Mouse (Mus musculus) left cerebral cortex, postnatal 10 days (tissue): ENCODE results near the gene Ss18l1. TPM values are rescaled to one million over a fixed set of nuclear protein-coding genes. Genes with fewer than 3 reads are reported as not detected.
A peak's percentile ranks its signal among the peaks of the same experiment; 100 is the strongest.

ENCODE experiments used
- DNase-seq, 2 experiments: peaks; one replicate each; pipeline ENCODE4 v3.0.0; 2021 to 2022; ENCODE audit warnings: low spot score in 2 of 2, mixed read lengths in 1 of 2; ENCODE audit errors: extremely low spot score in 1 of 2
- intact Hi-C: fragments of 180-260 bp; cut with DNase I; formaldehyde crosslinking; loops from one replicate; pipeline ENCODE4 v1.15.1; 2025
- total RNA-seq, 2 experiments: library from RNA; stranded (reverse); gene quantifications; 2 replicates each; pipeline ENCODE4 v1.2.3; 2021

The Ss18l1 gene
- total RNA-seq, 2 experiments from 2014 or later, result 35.8 to 37.3 TPM

GRCm38 (mm10) chr2:180031270-180031669 lies 11.0 kb upstream of the Ss18l1 start:
- DNase-seq, result no peak
- intact Hi-C loops, result no loop called here

GRCm38 (mm10) chr2:180032925-180033324 lies 9.4 kb upstream of the Ss18l1 start:
- intact Hi-C loops, result no loop called here
- DNase-seq, result no peak

DNA sequence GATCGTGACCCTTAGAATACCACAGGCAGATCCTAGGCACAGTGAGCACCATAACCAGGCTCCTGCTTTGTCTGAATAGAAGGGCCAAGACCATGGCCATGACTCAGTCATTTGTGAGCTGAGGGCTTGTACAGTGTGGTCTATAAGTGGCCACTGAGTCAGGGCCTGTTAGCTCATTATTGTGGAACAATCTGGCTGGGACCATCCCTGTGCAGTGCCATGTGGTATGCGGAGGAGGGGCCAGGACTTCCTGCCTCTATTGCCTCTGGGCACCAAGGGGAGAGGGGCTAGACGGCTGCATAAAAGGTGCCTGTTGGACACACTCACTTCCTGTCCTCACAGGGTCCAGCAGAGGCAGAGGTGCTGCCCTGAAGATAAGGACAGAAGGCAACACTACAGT lies 8.4 kb upstream of the Ss18l1 start:
- intact Hi-C loops, result no loop called here
- DNase-seq, result no peak

DNA sequence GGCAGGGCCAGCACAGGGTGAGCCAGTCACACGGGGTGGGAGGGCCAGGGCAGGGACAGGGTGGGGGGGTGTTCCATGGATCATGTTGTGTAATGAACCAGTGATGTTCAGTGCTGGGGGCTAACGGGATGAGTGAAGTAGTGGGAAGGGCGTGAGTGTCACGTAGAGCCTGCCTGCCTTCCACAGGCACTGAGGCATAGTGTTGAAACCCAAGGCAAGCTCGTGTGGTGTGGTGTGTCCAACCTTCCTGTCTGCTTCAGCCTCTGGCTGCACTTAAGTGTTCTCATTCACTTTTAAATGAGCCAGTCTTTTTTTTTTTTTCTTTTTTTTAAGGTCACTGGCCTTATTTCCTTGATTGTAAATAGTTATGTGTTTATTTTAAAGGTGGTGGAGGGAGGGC lies 7.6 kb upstream of the Ss18l1 start:
- DNase-seq, result no peak
- intact Hi-C loops, result no loop called here

- intact Hi-C loops, result no loop called here
- DNase-seq, result no peak
Measured at GRCm38 (mm10) chr2:180040406-180040805, 1.9 kb upstream of the Ss18l1 start.

GRCm38 (mm10) chr2:180041577-180042255 lies 593 bp upstream of the Ss18l1 start:
- intact Hi-C loops, result no loop called here
- DNase-seq, result peak; percentile 31 to 67

DNA sequence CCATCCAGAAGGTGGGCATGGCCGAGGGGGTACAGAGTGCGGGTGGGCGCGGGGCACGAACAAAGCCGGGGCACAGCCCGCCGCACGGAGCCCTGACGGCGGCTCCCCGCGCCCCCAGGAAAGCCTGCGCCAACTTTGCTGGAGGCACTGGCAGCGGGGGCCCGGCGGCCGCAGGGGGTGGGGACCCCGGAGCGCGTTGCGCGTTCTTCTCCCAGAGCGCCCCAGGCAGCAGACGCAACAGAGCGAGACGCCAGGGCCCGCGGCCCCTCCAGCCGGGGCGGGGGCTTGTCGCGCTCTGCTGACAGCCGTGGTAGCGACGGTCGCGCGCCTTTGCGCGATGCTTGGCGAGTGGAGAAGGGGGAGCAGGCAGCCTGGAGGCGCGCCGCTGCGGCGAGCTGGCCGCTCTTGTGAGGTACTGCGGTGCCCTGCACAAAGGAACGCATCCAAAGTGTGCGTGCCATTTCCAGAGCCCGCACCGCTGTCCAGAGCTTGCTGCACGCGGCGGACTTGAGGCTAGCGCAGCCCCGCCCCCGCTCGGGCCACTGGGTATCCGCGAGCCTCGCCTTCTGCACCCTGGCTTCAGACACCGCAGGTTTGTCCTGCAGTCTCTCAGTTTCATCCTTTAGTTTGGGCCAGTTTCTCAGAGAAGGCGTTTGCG lies 678 bp downstream of the Ss18l1 start:
- intact Hi-C loops, result no loop called here
- peak; percentile 45 to 91 for DNase-seq

- DNase-seq, result no peak
- intact Hi-C loops, result no loop called here
Measured at GRCm38 (mm10) chr2:180045283-180045682, 3.0 kb downstream of the Ss18l1 start.

DNA sequence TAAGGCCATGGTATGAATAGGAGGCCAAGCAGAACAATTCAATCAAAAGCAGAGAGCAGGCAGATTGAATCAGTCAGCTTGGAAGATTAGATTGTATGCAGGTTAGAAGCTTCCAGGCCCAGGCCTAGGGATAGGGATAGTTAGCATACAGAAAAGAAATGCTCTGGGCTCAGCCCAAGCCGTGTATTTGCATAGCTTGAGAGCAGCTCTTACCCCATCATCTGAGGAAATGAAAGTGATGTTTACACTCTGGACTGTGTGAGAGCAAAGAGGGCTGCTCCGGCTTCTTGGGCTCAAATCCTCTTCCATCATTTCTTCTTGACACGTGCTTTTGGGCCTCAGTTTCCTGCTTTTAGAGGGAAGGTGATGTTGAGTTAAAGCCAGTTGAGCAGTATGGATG lies 5.3 kb downstream of the Ss18l1 start:
- intact Hi-C loops, result no loop called here
- no peak for DNase-seq

DNA sequence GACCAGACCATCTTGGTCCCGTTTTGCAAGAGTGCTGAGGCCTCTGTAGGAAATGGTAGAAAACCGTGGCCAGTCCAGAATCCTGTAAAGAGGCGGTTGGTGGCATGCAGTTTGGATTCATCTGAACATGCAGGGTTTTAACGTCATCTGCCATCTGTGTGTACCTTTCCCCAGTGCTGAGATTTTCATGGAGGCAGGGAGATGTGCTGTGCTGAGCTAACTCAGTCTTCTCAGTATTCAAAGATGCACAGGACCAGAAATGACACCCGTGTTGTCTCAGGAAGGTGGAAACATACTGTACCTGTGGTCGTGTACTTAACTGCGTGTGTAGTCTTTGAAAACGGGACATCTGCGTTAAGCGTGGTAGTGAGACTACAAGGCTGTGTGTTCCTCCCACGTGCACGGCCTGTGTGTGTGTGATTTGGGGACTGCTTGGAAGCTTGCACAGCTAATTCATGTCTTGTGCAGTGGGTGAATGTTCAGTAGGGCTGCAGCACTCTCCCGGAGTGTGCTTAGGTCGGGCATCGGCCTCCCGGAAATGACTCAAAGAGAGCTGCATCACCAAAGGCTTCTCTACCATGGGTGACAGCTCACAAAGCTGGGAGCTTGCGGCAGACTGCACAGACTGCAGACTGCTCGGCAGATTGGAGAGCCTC lies 5.8 kb downstream of the Ss18l1 start:
- intact Hi-C loops, result no loop called here
- no peak for DNase-seq

- peak; percentile 64 to 84 for DNase-seq
- intact Hi-C loops, result loop anchor here (2.0 kb wide), 1 partner anchor 134 kb away; no protein-coding TSS in a partner anchor
Measured at GRCm38 (mm10) chr2:180050986-180051385, 8.7 kb downstream of the Ss18l1 start.

- DNase-seq, result peak in 1 of 2 experiments; percentile 54
Measured at GRCm38 (mm10) chr2:180051986-180052733, 9.9 kb downstream of the Ss18l1 start.

GRCm38 (mm10) chr2:180053001-180053400 lies 10.7 kb downstream of the Ss18l1 start:
- intact Hi-C loops, result no loop called here

More at GRCm38 (mm10) chr2:180051986-180052733, 9.9 kb downstream of the Ss18l1 start:
- intact Hi-C loops, result loop anchor here (2.0 kb wide), 1 partner anchor 135 kb away; no protein-coding TSS in a partner anchor

DNA sequence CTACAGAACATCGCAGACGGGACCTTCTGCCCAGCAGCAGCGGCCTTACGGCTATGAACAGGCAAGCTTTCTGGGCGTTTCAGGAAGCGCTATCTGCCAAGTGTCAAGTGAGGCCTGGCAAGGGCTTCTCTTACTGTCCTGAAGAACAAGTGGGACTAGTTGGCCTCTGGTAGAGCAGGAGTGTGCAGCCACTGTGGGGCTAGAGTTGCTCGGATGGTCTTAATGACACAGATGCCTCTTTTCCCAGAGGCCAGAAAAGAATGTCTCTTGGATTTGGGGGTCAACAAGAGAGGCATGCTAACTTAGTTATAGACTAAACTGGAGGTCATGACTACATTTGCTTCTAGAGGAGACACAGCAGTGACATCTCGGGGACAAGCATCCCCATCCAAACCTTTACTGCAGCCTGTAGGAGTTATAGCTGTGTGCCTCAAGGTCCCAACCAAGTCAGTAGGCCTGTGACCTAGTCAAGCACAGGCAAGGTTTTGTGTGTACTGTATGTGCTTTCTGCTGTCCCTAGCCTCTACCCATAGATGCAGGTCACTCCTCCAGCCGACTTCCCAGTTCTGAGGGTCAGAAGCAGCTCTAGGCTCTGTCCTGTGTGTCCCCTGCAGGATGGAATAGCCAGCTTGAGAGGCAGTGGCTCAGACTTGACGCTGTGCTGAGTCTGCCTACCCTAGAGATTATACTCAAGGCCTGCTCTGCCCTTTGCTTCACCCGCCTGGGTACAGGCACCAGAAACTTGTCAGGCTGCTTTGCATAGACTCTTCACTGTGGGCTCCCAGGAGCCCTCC lies 21.2 kb downstream of the Ss18l1 start:
- no peak for DNase-seq
- intact Hi-C loops, result no loop called here

More at GRCm38 (mm10) chr2:180053001-180053400, 10.7 kb downstream of the Ss18l1 start:
- DNase-seq, result no peak

DNA sequence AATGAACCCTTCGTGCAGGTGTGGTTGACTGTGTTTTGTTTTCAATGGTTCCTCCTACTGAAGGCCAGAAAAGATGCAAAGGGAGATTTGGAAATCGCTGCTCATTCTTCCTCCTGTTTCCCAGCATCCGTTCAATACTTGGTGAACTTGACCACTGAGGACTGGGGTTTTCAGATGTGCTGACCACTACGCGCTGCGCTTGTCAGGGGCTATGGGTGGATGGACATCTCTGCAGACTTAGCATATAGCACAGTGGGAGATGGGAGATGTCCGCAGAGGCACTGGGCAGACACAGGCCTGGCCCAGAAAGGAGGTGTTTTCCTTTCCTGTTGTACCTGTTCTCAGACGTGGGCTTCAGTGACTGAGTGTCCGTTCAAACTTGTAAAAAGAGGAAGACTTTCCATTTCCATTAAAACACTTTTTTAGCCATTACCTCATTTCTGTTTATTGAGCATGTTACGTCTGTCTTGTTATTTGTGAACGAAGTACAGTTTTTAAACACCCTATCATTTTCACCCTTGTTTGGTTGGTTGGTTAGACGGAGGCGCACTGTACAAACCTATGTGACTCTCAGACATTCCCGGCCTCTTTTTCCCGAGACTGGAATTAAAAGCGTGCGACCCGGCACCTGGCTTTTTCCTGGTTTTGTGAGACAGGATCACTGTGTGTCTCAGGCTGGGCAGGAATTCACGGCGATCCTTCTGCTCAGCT lies 27.6 kb downstream of the Ss18l1 start:
- intact Hi-C loops, result loop anchor here (10.0 kb wide), 1 partner anchor 85 kb away; no protein-coding TSS in a partner anchor
- DNase-seq, result no peak

GRCm38 (mm10) chr2:180070481-180071453 lies 28.5 kb downstream of the Ss18l1 start, which contains the start of gene Mtg2:
Gene Mtg2, plus strand, starts transcription at chr2:180070588.
- peak; percentile 94 to 97 for DNase-seq
- intact Hi-C loops, result loop anchor here (10.0 kb wide), 1 partner anchor 84 kb away; no protein-coding TSS in a partner anchor
